Mouse (Mus musculus): Measurements from ENCODE around the gene Atoh8. TPM values are rescaled to one million over a fixed set of nuclear protein-coding genes. Genes with fewer than 3 reads are reported as not detected.

The Atoh8 gene
- total RNA-seq (2021), result 1 to 10 TPM; 1.8 TPM

DNA sequence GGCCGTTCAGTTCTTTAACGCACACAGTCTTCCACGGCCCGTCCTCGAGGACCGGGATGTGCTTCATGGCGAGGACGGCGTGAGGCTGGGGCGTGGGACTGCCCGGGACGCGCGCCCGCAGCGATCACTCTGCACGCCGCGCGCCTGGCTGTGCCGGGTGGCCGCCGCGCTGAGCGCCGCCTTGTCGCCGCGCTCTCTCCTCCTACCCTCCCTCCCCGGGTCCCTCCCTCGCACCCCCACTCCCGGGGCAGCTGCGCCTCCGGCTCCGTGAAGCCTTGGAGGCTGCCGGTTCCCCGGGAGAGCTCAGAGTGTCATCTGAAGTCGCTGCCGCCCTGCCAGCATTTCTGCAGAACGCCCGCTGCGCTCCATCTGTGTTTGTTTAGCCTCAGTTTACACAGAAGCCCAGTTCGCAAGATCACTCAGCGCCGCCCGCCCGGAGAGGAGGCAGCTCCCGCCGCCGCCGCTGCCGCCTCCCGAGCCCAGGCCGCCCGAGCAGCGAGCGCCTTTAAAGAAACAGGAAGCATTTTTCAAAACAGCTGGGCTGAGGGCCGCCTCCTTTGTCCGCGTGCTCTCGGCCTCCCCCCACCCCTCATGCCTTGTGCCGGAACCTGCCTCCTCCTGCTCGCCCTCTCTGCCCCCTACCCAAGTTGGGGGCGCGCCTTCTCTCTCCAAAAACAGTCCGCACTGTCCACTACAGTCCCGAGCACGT is at the start of gene Atoh8:
Gene Atoh8 (minus strand): TSS at position 480 of the 709 bp plus-strand sequence.
- peak; percentile 53 for DNase-seq
- intact Hi-C loops (cut with DNase I), result loop anchor here (5.0 kb wide), 1 partner anchor 48 kb away; no protein-coding TSS in a partner anchor

DNA sequence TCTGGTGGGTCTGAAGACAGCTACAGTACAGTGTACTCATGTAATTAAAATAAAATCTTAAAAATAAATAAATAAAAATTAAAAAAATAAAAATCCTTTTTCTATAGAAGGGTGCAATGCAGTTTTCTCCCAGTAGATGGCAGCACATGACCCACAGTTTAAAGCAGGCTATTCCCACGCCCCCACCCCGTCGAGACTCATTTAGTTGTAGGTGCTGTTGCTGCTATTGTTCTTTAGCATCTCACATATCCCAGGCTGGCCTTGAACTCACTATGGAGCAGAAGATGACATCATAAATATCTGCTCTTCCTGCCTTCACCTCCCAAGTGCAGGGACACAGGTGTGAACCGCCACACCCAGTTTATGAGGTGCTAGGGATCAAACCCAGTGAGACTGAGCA is 48.5 kb upstream of the Atoh8 start:
- intact Hi-C loops (cut with DNase I), result no loop called here
- DNase-seq, result peak; percentile 56

DNA sequence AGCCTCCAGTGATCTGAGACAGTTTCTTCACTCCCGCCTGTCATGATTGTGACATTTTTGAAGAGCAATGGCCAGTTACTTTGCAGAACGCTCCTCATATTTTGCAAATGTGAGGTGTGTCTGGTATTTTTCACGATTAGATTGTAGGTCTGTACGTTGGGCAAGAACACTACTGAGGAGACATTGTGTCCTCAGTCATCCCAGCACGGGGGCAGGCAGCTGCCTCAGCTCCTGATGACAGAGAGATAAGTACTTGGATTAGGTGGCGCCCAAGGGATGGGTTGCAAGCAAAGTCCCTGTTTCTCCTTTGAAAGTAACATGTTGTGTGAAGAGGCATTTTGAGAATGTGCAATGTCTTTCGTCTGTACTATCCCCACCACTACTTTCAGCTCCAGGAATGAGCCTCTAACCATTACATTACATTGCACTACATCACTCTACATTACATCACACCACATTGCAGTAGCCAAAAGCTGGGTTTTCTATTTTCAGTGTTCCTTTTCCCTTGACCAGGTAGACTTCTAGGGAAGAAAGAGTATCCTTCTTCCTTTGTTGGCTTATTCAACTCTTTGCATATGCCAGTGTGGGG is 45.1 kb upstream of the Atoh8 start:
- no peak for DNase-seq
- intact Hi-C loops (cut with DNase I), result no loop called here

DNA sequence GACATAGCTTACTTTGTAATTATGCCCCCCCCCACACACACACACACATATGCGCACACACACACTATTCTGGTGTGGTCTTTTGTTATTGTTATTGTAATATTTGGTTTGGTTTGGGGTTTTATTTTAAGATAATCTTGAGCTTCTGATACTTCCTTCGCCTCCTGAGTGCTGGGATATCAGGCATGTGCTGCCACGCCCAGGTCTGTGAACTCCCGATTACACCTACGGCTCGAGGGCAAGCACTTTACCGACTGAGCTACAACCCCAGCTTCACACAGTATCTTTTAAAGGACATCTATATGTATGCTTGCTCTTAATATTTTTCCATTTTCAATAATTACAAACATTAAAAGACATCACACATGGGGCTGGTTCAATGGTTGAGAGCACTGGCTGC is 44.1 kb upstream of the Atoh8 start:
- intact Hi-C loops (cut with DNase I), result no loop called here

DNA sequence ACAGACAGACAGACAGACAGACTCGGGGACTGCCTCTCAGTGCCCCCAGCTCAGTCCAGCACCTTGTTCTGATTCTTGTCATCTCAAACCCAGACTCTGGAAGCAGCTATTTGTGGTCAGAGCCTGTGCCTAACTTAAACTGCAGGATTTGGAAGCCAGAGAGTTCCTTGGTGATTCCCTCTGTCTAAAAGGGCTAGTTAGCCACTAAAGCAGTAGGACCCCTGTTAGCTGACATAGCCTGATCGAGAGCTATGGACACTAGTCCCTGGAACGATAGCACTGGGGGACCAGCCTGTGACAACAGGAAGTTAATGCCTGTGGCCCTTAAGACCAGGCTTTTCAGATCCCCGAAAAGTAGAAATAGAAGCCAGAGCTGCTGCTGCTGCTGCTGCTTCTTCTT is 43.5 kb upstream of the Atoh8 start:
- intact Hi-C loops (cut with DNase I), result no loop called here
- no peak for DNase-seq

More for the DNA sequence above, 44.1 kb upstream of the Atoh8 start:
- no peak for DNase-seq

DNA sequence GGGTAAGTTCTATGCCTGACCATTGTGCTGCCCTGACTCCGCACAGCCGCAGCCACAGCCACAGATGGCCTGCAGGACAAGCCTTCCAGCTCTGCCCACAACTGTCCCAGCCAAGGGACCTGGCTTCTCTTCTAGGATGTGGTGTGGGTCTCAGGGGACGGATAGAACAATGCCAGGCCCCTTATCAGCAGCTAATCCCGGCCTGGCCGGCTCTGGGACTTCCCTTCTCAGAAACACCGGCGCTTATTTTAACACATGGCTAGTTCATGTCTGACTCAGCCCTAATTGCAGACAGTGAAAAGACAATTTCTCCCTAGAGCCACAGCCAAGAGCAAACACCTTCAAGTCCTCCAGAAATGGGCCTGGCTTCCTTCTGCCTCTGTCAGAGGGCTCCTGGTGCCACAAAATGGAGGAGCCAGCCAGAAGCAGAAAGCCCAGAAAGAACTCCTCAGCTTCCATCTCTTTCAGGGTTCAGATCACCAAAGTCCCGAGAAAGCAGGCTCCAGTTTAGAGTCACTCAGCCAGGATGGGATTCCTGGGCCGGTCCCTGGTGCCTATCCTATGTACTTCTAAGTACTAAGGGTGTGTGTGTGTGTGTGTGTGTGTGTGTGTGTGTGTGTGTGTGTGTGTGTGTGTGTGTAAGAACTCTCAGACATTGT is 42.3 kb upstream of the Atoh8 start:
- no peak for DNase-seq

DNA sequence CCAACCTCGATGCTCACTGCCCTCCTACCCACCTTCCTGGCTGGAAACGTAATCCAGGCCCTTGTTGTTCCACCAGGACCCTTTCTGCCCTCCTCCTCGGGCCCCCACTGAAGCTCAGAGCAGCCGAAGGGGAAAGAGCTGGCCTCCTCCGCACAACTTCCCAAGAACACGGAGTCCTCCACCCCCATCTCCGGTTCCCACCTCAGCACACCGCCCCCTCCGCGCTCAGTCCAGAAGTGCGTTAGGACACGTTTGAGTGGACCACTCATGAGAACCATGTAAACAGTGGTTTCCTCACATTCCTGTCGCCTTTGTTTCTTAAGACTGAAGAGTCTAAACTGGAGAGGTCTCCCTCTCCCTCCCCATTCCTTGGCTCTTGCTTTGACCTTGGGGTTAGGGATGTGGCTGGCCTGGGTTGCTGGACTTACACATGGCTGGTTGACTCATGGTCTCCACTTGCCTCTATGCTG is 41.6 kb upstream of the Atoh8 start:
- intact Hi-C loops (cut with DNase I), result no loop called here
- no peak for DNase-seq

More for the DNA sequence above, 42.3 kb upstream of the Atoh8 start:
- intact Hi-C loops (cut with DNase I), result no loop called here

DNA sequence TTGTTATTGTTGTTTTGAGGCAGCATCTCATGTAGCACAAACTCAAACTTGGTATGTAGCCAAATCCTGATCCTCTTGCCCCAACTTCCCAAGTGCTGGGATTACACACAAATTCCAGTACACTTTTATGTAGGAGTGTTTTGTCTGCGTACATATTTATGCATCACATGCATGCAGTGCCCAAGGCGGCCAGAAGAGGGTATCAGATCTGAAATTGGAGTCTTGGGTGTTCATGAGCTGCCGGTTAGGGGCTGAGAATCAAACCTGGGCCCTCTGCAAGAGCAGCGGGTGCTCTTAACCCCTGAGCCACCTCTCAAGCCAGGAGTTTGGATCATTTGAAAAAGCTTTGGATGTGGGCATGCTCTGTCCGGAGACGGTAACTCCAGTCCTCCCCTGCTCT is 40.8 kb upstream of the Atoh8 start:
- no peak for DNase-seq
- intact Hi-C loops (cut with DNase I), result no loop called here

DNA sequence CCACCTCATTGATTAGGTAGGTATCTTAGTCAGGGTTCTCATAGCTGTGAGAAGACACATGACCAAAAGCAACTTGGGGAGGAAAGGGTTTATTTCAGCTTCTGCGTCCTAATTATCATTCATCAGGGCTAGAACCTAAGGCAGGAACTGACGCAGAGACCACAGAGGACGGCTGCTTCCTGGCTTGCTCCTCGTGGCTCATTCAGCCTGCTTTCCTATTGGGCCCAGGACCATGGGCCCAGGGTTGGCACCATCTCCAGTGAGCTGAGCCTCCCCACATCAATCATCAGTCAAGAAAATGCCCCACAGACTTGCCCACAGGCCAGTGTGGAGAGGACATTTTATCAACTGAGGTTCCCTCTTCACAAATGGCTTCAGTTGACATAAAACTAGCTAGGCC is 40.1 kb upstream of the Atoh8 start:
- DNase-seq, result no peak
- intact Hi-C loops (cut with DNase I), result no loop called here

DNA sequence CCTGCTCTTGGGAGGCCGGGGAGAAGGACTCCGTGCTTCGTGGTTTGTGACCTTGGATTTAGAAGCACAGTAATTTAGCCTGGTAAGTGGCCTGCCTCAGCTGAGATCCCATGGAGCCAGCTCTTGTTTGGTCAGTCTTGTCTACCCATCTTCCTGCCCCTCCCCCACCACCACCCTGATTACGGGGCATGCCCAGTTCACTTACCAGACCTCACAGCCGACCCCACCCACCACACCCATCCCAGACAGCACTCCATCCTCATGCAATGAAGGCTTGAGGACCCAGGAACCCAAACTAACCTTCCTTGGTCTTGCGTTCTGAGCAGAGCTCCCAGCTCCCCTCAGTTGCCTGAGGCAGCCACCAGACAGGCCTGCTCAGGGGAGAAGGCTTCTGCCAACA is 37.8 kb upstream of the Atoh8 start:
- intact Hi-C loops (cut with DNase I), result no loop called here
- DNase-seq, result no peak

DNA sequence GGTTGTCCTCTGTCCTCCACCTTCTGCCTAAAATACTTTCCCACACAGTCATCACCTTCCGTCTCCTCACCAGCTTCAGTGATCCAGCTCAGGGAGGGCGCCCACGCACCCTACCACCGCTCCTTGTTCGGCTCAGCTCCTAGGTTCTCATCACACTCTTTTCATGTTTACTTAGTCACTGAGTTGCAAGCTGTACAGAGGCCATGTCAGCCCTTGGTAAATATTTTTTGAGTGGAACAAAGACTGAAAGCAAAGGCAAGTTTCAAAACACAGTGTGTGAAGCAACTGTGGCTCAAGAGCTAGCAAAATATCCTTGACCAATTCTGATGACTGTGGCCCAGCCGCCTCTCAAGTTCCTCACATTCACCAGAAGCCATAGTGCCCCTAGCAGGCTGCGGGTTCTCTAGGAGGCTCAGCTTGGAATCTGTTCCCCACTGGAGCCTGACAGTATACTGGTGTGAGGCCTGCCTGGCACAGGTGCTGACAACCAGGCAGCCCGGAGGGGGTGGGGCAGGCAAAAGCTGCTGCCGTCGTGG is 36.9 kb upstream of the Atoh8 start:
- DNase-seq, result no peak
- intact Hi-C loops (cut with DNase I), result no loop called here

DNA sequence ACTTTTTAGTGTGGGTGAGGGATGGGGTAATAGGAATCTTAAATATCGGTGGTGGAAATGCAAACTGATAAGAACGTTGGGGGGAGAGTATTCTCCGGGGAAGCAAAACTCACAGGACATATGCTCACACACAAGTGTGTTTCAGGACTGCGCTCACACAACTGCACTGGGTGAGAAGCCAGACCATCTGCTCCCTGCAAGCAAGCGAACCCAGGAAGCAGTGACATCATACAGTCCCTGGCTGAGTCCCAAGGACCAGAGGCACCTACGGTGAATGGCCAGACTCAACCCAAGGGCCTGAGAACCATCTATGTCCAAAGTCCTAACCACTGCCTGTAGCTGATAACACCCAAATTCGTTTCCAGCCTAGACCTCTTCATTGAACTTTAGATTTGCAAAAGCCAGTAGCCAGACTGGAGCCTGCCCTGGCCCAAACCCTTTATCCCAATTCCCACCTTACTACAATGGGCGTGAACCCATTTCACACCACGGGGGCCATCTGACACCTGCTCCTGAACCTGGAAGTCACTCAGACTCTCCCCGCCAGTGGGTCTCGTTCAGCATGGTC is 35.7 kb upstream of the Atoh8 start:
- intact Hi-C loops (cut with DNase I), result no loop called here
- peak; percentile 59 for DNase-seq

DNA sequence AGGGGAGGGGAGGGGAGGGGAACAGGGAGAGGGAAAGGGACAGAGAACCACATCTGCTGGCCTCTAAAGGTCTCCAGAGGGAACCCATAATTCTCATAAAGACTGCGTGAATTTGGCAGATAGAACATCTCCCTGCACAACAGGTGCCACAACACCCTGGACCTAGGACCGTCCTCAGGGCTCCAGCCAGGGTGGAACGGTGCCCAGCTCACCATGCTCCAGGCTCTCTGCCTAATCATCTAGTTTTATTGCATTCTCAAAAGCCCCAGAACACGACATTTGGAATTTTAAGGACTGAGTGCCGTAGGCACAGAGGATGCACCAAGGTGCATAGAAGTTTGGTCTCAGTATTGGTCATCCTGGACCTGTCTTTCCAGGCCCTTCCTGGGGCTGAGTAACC is 34.9 kb upstream of the Atoh8 start:
- intact Hi-C loops (cut with DNase I), result no loop called here

DNA sequence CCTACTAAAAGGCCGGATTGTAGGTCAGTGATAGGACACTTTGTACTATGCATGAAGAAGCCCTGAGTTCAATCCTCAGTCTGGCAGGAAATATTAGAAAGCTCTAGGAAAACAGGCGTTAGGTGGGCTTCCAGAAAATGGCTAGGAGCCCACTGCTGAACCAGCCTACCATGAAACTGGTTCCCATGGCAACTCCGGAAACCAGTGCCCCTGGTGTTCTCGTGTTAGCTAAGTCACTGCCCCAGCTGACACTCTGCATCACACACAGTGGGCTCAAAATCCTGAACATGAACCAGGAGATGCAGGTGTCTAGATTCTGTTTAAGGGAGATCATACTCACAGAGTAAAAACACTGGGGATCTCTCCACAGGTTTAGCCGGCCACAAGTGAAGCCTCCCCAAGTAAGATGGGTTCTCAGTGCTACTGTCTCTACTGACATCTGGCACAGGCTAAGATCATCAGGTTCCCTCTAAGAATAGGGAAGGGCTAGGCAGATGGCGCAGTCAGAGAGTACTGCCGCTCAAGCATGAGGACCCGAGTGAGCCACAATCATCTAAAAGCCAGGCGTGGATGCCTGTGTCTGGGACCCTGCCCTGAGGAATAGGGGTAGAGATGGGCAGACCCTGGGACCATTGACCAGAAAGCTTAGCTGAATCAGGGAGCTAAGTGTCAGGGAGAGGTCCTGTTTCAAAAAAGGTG is 32.9 kb upstream of the Atoh8 start:
- peak; percentile 66 for DNase-seq
- intact Hi-C loops (cut with DNase I), result no loop called here

More for the DNA sequence above, 34.9 kb upstream of the Atoh8 start:
- no peak for DNase-seq

DNA sequence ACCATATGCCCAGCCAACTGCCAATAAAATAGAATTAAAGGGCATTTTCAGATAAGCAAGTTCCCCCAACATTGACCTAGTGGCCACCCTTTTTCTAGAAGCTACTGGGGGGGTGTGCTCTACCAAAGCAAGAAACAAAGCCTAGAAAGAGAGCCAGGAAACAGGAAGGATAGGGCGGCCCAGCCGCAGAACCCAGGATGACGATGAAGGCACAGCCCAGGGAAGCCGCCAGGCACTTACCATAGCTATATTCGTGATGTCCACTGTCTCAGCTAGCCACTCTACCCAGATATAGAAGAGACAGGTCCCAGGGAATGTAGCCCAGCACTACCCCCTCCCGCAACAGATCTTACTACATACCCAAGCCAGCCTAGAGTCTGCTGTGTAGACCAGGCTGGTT is 30.3 kb upstream of the Atoh8 start:
- intact Hi-C loops (cut with DNase I), result no loop called here

DNA sequence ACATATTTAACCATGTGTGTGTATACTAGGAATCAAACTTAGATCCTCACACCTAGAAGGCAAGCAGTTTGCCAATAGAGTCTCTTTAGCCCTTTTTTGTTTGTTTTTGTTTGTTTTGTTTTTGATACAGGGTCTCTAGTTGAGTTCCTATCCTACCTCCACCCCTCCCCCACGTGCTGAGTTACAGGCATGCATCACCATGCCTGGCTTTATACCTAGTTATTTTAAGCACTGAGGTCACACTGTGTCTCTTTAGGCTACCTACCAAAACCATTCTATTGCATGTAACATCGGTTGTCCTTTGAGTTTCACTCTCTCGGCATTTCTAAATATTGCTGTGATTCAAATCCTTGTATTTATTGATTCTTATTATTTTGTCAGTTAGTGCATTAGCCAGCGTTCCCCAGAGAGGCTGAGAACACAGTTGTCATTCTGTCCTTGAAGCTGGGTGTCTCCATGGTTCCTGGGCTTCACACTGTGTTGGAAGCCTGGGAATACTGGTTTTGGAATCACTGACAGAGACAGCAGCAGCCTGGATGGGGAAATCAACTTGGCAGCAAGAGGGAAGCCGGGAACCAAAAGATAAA is 28.4 kb upstream of the Atoh8 start:
- intact Hi-C loops (cut with DNase I), result no loop called here
- DNase-seq, result no peak

More for the DNA sequence above, 30.3 kb upstream of the Atoh8 start:
- DNase-seq, result no peak

DNA sequence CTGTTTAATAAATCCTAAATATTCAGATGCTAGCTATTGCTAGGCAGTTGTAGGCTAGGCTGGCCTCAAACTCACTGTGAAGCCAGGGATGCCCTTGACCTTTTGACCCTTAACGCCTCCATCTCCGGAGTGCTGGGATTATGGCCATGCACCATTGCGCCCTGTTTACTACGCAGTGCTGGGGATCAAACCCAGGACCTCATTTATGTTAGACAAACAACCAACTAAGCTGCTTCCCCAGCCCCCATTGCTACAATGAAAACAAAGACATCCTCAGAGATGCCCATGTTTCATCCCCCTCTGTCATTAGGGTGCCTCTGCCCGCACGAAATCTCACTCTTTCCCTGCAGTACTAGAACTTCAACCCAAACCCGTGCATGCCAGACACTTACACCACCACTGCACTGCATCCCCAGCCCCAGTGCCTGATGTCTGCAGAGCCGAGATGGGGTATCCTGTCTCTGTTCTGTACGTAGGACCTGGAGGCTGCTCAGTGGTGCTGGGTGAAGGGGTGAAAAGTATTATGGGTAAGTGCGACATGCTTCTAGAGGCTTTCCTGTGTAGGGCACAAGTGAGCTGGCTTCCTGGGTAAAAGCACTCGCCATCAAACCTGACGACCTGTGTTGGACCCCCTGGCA is 26.4 kb upstream of the Atoh8 start:
- DNase-seq, result no peak

DNA sequence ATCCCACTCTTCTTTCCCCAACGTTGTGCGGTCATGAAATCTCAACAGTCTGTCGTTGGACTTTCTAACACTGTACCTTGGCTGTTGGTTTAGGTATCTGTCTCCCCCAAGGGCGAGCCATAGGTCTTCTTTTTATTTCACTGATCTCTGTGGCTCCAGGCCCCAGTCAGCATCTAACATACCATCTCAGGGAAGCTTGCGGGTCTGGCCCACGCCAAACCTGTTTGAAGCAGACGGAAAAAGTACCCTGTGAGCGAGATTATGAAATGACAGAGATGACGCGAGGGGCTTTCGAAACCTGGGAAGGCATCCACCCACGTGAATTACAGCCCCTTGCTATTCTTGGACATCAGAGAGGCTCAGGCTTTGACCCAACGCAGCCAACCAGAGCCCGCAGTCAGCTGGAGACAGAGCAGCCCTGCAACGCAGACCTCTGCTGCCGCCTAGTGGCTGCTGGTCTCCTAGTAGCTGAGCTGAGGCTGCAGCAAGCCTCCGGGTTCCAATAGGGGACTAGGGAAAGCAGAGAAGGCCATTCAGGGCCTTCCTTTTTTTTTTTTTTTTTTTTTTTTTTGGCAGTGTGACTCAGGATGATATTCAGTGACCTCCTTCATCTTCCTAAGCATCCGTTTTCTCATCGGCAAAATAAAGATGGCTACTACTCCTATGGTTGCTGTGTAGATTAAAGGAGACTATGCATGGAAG is 25.8 kb upstream of the Atoh8 start:
- intact Hi-C loops (cut with DNase I), result loop anchor here (2.0 kb wide), 1 partner anchor 74 kb away; no protein-coding TSS in a partner anchor
- peak; percentile 96 for DNase-seq

More for the DNA sequence above, 26.4 kb upstream of the Atoh8 start:
- intact Hi-C loops (cut with DNase I), result loop anchor here (2.0 kb wide), 1 partner anchor 75 kb away; no protein-coding TSS in a partner anchor

DNA sequence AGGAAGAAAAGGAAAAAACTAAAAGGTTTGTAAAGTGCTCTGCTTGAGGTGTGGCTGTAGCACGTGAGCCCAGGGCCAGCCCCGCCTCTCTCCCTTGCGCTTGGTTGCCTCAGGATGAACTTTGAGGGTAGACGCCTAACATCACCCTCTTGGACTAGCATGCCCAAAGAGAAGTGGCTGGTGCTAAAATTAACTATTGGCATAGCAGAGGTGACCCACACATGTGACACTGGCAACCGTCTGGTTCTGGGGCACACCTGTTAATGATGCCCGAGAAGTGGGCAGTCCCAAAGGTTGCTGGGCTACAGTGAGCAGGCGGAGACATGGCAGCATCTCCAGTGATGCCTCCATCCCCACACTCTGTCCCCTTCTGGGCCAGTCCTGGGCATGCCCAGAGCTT is 24.1 kb upstream of the Atoh8 start:
- DNase-seq, result no peak
- intact Hi-C loops (cut with DNase I), result no loop called here

Measured in left cerebral cortex, postnatal 4 days (tissue).